Mouse (Mus musculus): ENCODE data around the gene Cacnb4.

Gene Cacnb4

GRCm38 (mm10) chr2:52603935-52604650, 72.5 kb downstream of the Cacnb4 start:
- no peak for DNase-seq

- DNase-seq = peak; percentile 68 to 78
Measured at GRCm38 (mm10) chr2:52603421-52603820, 73.2 kb downstream of the Cacnb4 start.

GRCm38 (mm10) chr2:52602921-52603320, 73.7 kb downstream of the Cacnb4 start:
- DNase-seq = no peak

- peak in 1 of 2 experiments; percentile 46 for DNase-seq
Measured at GRCm38 (mm10) chr2:52602228-52602627, 74.4 kb downstream of the Cacnb4 start.

- DNase-seq = no peak
Measured at GRCm38 (mm10) chr2:52597511-52597910, 79.1 kb downstream of the Cacnb4 start.

GRCm38 (mm10) chr2:52593814-52594213, 82.8 kb downstream of the Cacnb4 start:
- no peak for DNase-seq

- DNase-seq = no peak
Measured at GRCm38 (mm10) chr2:52593260-52593659, 83.4 kb downstream of the Cacnb4 start.

GRCm38 (mm10) chr2:52590970-52591347, 85.7 kb downstream of the Cacnb4 start:
- DNase-seq = peak; percentile 62 to 75

- DNase-seq = no peak
Measured at GRCm38 (mm10) chr2:52590340-52590969, 86.2 kb downstream of the Cacnb4 start.

GRCm38 (mm10) chr2:52589514-52589913, 87.1 kb downstream of the Cacnb4 start:
- no peak for DNase-seq

GRCm38 (mm10) chr2:52585384-52585783, 91.2 kb downstream of the Cacnb4 start:
- DNase-seq = no peak

- no peak for DNase-seq
Measured at GRCm38 (mm10) chr2:52581132-52581781, 95.4 kb downstream of the Cacnb4 start.

- peak; percentile 18 to 29 for DNase-seq
Measured at GRCm38 (mm10) chr2:52580697-52581096, 95.9 kb downstream of the Cacnb4 start.

GRCm38 (mm10) chr2:52578846-52579245, 97.8 kb downstream of the Cacnb4 start:
- peak; percentile 84 to 87 for DNase-seq

- DNase-seq = no peak
Measured at GRCm38 (mm10) chr2:52577700-52578099, 98.9 kb downstream of the Cacnb4 start.

GRCm38 (mm10) chr2:52576546-52576945, 100.1 kb downstream of the Cacnb4 start:
- DNase-seq = no peak

GRCm38 (mm10) chr2:52575637-52576175, 100.9 kb downstream of the Cacnb4 start:
- no peak for DNase-seq

GRCm38 (mm10) chr2:52574929-52575328, 101.7 kb downstream of the Cacnb4 start:
- DNase-seq = no peak

- DNase-seq = no peak
Measured at GRCm38 (mm10) chr2:52572221-52572620, 104.4 kb downstream of the Cacnb4 start.

- no peak for DNase-seq
Measured at GRCm38 (mm10) chr2:52571339-52571968, 105.2 kb downstream of the Cacnb4 start.

- no peak for DNase-seq
Measured at GRCm38 (mm10) chr2:52570781-52571180, 105.8 kb downstream of the Cacnb4 start.

- DNase-seq = no peak
Measured at GRCm38 (mm10) chr2:52570171-52570570, 106.5 kb downstream of the Cacnb4 start.

- no peak for DNase-seq
Measured at GRCm38 (mm10) chr2:52568131-52568530, 108.5 kb downstream of the Cacnb4 start.

All from lung, adult 18-20 months (tissue).